Mouse (Mus musculus): ENCODE results near the gene Ankrd11.

Gene Ankrd11

GRCm38 (mm10) chr8:122926782-122927181 lies 115.3 kb downstream of the Ankrd11 start:
- DNase-seq (ENCODE audit: low spot score in 2 of 2): peak in 1 of 2 experiments; percentile 43

- no peak for DNase-seq (ENCODE audit: low spot score in 2 of 2)
Observed at GRCm38 (mm10) chr8:122925939-122926722, 115.9 kb downstream of the Ankrd11 start.

GRCm38 (mm10) chr8:122924091-122924490 lies 118.0 kb downstream of the Ankrd11 start:
- no peak for DNase-seq (ENCODE audit: low spot score in 2 of 2)

GRCm38 (mm10) chr8:122923431-122924090 lies 118.5 kb downstream of the Ankrd11 start:
- DNase-seq (ENCODE audit: low spot score in 2 of 2): no peak

- no peak for DNase-seq (ENCODE audit: low spot score in 2 of 2)
Observed at GRCm38 (mm10) chr8:122922945-122923344, 119.1 kb downstream of the Ankrd11 start.

GRCm38 (mm10) chr8:122920890-122921289 lies 121.2 kb downstream of the Ankrd11 start:
- DNase-seq (ENCODE audit: low spot score in 2 of 2): no peak

- DNase-seq (ENCODE audit: low spot score in 2 of 2): no peak
Observed at GRCm38 (mm10) chr8:122918438-122919107, 123.5 kb downstream of the Ankrd11 start.

GRCm38 (mm10) chr8:122917531-122918392 lies 124.3 kb downstream of the Ankrd11 start:
- peak in 1 of 2 experiments; percentile 38 for DNase-seq (ENCODE audit: low spot score in 2 of 2)

GRCm38 (mm10) chr8:122916766-122917165 lies 125.3 kb downstream of the Ankrd11 start:
- no peak for DNase-seq (ENCODE audit: low spot score in 2 of 2)

GRCm38 (mm10) chr8:122912871-122913270 lies 129.2 kb downstream of the Ankrd11 start:
- no peak for DNase-seq (ENCODE audit: low spot score in 2 of 2)

GRCm38 (mm10) chr8:122912150-122912549 lies 129.9 kb downstream of the Ankrd11 start:
- DNase-seq (ENCODE audit: low spot score in 2 of 2): no peak

- peak; percentile 93 for DNase-seq (ENCODE audit: low spot score in 2 of 2)
Observed at GRCm38 (mm10) chr8:122906463-122907021, 135.5 kb downstream of the Ankrd11 start.

- peak in 1 of 2 experiments; percentile 56 for DNase-seq (ENCODE audit: low spot score in 2 of 2)
Observed at GRCm38 (mm10) chr8:122905346-122905745, 136.7 kb downstream of the Ankrd11 start.

- DNase-seq (ENCODE audit: low spot score in 2 of 2): no peak
Observed at GRCm38 (mm10) chr8:122904496-122904895, 137.6 kb downstream of the Ankrd11 start.

GRCm38 (mm10) chr8:122903002-122903401 lies 139.1 kb downstream of the Ankrd11 start:
- DNase-seq (ENCODE audit: low spot score in 2 of 2): no peak

- no peak for DNase-seq (ENCODE audit: low spot score in 2 of 2)
Observed at GRCm38 (mm10) chr8:122902581-122902980, 139.5 kb downstream of the Ankrd11 start.

- no peak for DNase-seq (ENCODE audit: low spot score in 2 of 2)
Observed at GRCm38 (mm10) chr8:122901892-122902515, 140.1 kb downstream of the Ankrd11 start.

- no peak for DNase-seq (ENCODE audit: low spot score in 2 of 2)
Observed at GRCm38 (mm10) chr8:122901476-122901875, 140.6 kb downstream of the Ankrd11 start.

GRCm38 (mm10) chr8:122899085-122899484 lies 143.0 kb downstream of the Ankrd11 start:
- no peak for DNase-seq (ENCODE audit: low spot score in 2 of 2)

GRCm38 (mm10) chr8:122898473-122898872 lies 143.6 kb downstream of the Ankrd11 start:
- no peak for DNase-seq (ENCODE audit: low spot score in 2 of 2)

GRCm38 (mm10) chr8:122898018-122898417 lies 144.1 kb downstream of the Ankrd11 start:
- DNase-seq (ENCODE audit: low spot score in 2 of 2): no peak

Measured in spleen, postnatal 10 days (tissue).